Mouse (Mus musculus) activated CD4-positive, CD25-positive, alpha-beta regulatory T cell, adult 4 months (primary cell): ENCODE results near the gene Lrmda. TPM values are rescaled to one million over a fixed set of nuclear protein-coding genes. Genes with fewer than 3 reads are reported as not detected.
"Not testable (repeated sequence)": the region's sequence is repeated elsewhere in the genome, so short reads cannot be mapped to it uniquely, and the experiment has no call there.

Source experiments
- ATAC-seq: one replicate; pipeline ENCODE4 v1.8.0; 2017
- polyA plus RNA-seq, 2 experiments: library from polyadenylated mRNA; unstranded; fragments of 100-300 nt; shearing (Covaris generic); gene quantifications; one replicate each; pipeline ENCODE4 v1.2.1; 2017

The Lrmda gene
- polyA plus RNA-seq, 2 experiments from 2014 or later, result not detected

- no peak for ATAC-seq
These were observed 526.6 kb downstream of the Lrmda start for GRCm38 (mm10) chr14:22545887-22546675.

- ATAC-seq, result no peak
These were observed 527.1 kb downstream of the Lrmda start for GRCm38 (mm10) chr14:22546676-22546984.

GRCm38 (mm10) chr14:22548286-22548685 lies 528.8 kb downstream of the Lrmda start:
- ATAC-seq, result no peak

- no peak for ATAC-seq
These were observed 529.7 kb downstream of the Lrmda start for GRCm38 (mm10) chr14:22549166-22549565.

GRCm38 (mm10) chr14:22552358-22552757 lies 532.8 kb downstream of the Lrmda start:
- no peak for ATAC-seq

- ATAC-seq, result no peak
These were observed 533.3 kb downstream of the Lrmda start for GRCm38 (mm10) chr14:22552841-22553240.

- no peak for ATAC-seq
These were observed 534.2 kb downstream of the Lrmda start for GRCm38 (mm10) chr14:22553717-22554116.

- ATAC-seq, result no peak
These were observed 553.0 kb downstream of the Lrmda start for GRCm38 (mm10) chr14:22572486-22572885.

- no peak for ATAC-seq
These were observed 554.1 kb downstream of the Lrmda start for GRCm38 (mm10) chr14:22573585-22573984.

GRCm38 (mm10) chr14:22574006-22574405 lies 554.5 kb downstream of the Lrmda start:
- ATAC-seq, result no peak

GRCm38 (mm10) chr14:22576441-22576840 lies 556.9 kb downstream of the Lrmda start:
- ATAC-seq, result no peak

- no peak for ATAC-seq
These were observed 558.0 kb downstream of the Lrmda start for GRCm38 (mm10) chr14:22577411-22578037.

GRCm38 (mm10) chr14:22578224-22578623 lies 558.7 kb downstream of the Lrmda start:
- ATAC-seq, result no peak

GRCm38 (mm10) chr14:22578986-22579385 lies 559.5 kb downstream of the Lrmda start:
- ATAC-seq, result no peak

- ATAC-seq, result no peak
These were observed 562.6 kb downstream of the Lrmda start for GRCm38 (mm10) chr14:22582065-22582464.

GRCm38 (mm10) chr14:22586281-22586680 lies 566.8 kb downstream of the Lrmda start:
- no peak for ATAC-seq

- no peak for ATAC-seq
These were observed 567.3 kb downstream of the Lrmda start for GRCm38 (mm10) chr14:22586796-22587195.

GRCm38 (mm10) chr14:22587285-22587957 lies 567.9 kb downstream of the Lrmda start:
- ATAC-seq, result no peak

GRCm38 (mm10) chr14:22587958-22588296 lies 568.4 kb downstream of the Lrmda start:
- ATAC-seq, result no peak

- ATAC-seq, result not testable (repeated sequence)
These were observed 568.9 kb downstream of the Lrmda start for GRCm38 (mm10) chr14:22588394-22588793.

- no peak for ATAC-seq
These were observed 570.1 kb downstream of the Lrmda start for GRCm38 (mm10) chr14:22589503-22590215.

- no peak for ATAC-seq
These were observed 571.7 kb downstream of the Lrmda start for GRCm38 (mm10) chr14:22591186-22591585.

GRCm38 (mm10) chr14:22597508-22597907 lies 578.0 kb downstream of the Lrmda start:
- no peak for ATAC-seq
